Comparison of ENCODE assay signal across 24 mouse cellular contexts in the genomic region with DNA sequence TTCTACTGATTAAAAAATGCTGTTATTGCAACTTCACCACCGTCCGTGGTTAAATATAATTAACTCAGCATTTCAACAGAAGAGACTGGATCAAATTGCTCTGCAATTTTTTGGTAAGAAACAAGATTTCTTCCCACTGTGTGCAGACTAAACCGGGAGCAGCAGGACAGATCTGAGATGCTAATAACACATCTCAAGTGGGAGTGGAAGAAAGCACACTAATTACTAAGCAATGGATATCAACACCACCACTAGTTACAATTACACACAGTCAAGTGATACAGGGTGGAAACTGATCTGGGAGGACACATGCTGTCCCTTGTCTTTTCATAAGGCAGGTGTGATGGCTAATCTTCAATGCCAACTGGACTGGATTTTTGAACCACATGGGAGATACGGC.
DNase-seq lines count a peak whose midpoint lies in the region; ATAC-seq and TF ChIP-seq lines count a peak whose summit lies in the region.
"Had no signal": no experiment of that assay in that cellular context is flagged by ENCODE, and none has a peak within 500 bp of the region (broad histone marks: within the 10 kb centered on the region; RNA-seq: fewer than 3 reads in every experiment).

No protein-coding gene starts in this region.

- DNase-seq in cerebellum, adult 2 months: no peak
- DNase-seq in cerebellum, postnatal 14 days: no peak
- no peak for DNase-seq in hindbrain, embryonic 11.5 days (ENCODE audit: low spot score)
- DNase-seq in neural tube, embryonic 10.5 days (ENCODE audit: extremely low spot score, low spot score): no peak
- no peak for DNase-seq in frontal cortex, postnatal 10 days (ENCODE audit: low spot score in 2 of 2)
- DNase-seq: adrenal gland, postnatal 14 days; cerebellum, adult 9-11 months; gastrocnemius, postnatal 14 days; heart, adult 2 months; heart, postnatal 14 days; kidney, adult 11 months; kidney, postnatal 4 days; layer of hippocampus, adult 9-11 months; liver, embryonic 13.5 days; lung, adult 2 months; thymus, adult 18-20 months; thymus, postnatal 36 days had no signal

- H3K4me1 ChIP-seq in cerebellum, adult 2 months (ENCODE audit: control insufficient read depth, insufficient read depth, low read length): peaks cover 19% of the 10 kb centered on the region
- peaks cover 39% of the 10 kb centered on the region for H3K4me1 ChIP-seq in hindbrain, embryonic 13.5 days (replicated peaks)
- peaks cover 6% of the 10 kb centered on the region; the same call in 1 of the 2 replicates for H3K4me1 ChIP-seq in hindbrain, embryonic 11.5 days (replicated peaks; ENCODE audit: control insufficient read depth, insufficient read depth, low read length)
- peaks cover 11% of the 10 kb centered on the region for H3K4me1 ChIP-seq in neural tube, embryonic 14.5 days (ENCODE audit: control insufficient read depth, insufficient read depth, low read length)
- H3K4me1 ChIP-seq: liver, embryonic 13.5 days had no signal

- TF ChIP-seq CTCF in cerebellum, adult 2 months (IDR thresholded peaks at IDR 0.05; ENCODE audit: borderline replicate concordance, insufficient read depth, low read depth, low read length): no peak

- H3K36me3 ChIP-seq in hindbrain, embryonic 13.5 days: 0 out of 2 replicates have a peak, but pooled peaks cover 6% of the 10 kb centered on the region
- H3K36me3 ChIP-seq in hindbrain, embryonic 11.5 days (ENCODE audit: control insufficient read depth, insufficient read depth, low read length): no peaks in the 10 kb centered on the region
- no peaks in the 10 kb centered on the region for H3K36me3 ChIP-seq in neural tube, embryonic 14.5 days (ENCODE audit: control insufficient read depth, insufficient read depth, low read length)
- peaks cover 27% of the 10 kb centered on the region for H3K36me3 ChIP-seq in myocyte (ENCODE audit: control insufficient read depth, insufficient read depth)
- H3K36me3 ChIP-seq: embryonic facial prominence, embryonic 12.5 days; heart, embryonic 13.5 days; liver, embryonic 13.5 days; neural tube, embryonic 12.5 days had no signal

- H3K27ac ChIP-seq in cerebellum, adult 2 months (ENCODE audit: insufficient read depth, low read length): 0 out of 2 replicates have a peak overlapping the region, but pooled peaks have one; percentile 36
- H3K27ac ChIP-seq in hindbrain, embryonic 13.5 days: peak overlapping the region; percentile 20; the same call in 1 of the 2 replicates
- H3K27ac ChIP-seq in hindbrain, embryonic 11.5 days (ENCODE audit: low read depth, low read length): no peak overlapping the region
- H3K27ac ChIP-seq in neural tube, embryonic 14.5 days (ENCODE audit: low read depth, low read length): peak overlapping the region; percentile 55
- H3K27ac ChIP-seq: embryonic facial prominence, embryonic 12.5 days; heart, adult 2 months; heart, embryonic 13.5 days; left cerebral cortex, adult 2 months; liver, embryonic 13.5 days; neural tube, embryonic 12.5 days had no signal

- H3K27me3 ChIP-seq in cerebellum, adult 2 months (ENCODE audit: control insufficient read depth, insufficient read depth, low read length): no peaks in the 10 kb centered on the region
- no peaks in the 10 kb centered on the region for H3K27me3 ChIP-seq in hindbrain, embryonic 13.5 days
- H3K27me3 ChIP-seq in hindbrain, embryonic 11.5 days (ENCODE audit: control insufficient read depth, insufficient read depth, low read length): no peaks in the 10 kb centered on the region
- H3K27me3 ChIP-seq in neural tube, embryonic 14.5 days (ENCODE audit: control insufficient read depth, insufficient read depth, low read length): no peaks in the 10 kb centered on the region
- H3K27me3 ChIP-seq in myocyte (ENCODE audit: control insufficient read depth, insufficient read depth, insufficient read length): no peaks in the 10 kb centered on the region
- H3K27me3 ChIP-seq: embryonic facial prominence, embryonic 12.5 days; heart, embryonic 13.5 days; liver, embryonic 13.5 days; neural tube, embryonic 12.5 days had no signal

- no peak for TF ChIP-seq POLR2A in cerebellum, adult 2 months (IDR thresholded peaks at IDR 0.05; ENCODE audit: borderline replicate concordance, insufficient read depth, low read length)
- no peak for TF ChIP-seq POLR2A in myocyte (IDR thresholded peaks at IDR 0.05; ENCODE audit: insufficient read length, low read depth)

- no peak overlapping the region for H3K9ac ChIP-seq in hindbrain, embryonic 13.5 days
- no peak overlapping the region for H3K9ac ChIP-seq in hindbrain, embryonic 11.5 days (ENCODE audit: low read depth, low read length)
- H3K9ac ChIP-seq in neural tube, embryonic 14.5 days (replicated peaks; ENCODE audit: low read depth, low read length): no peak overlapping the region
- H3K9ac ChIP-seq: embryonic facial prominence, embryonic 12.5 days; heart, embryonic 13.5 days; liver, embryonic 13.5 days; neural tube, embryonic 12.5 days had no signal

- H3K4me2 ChIP-seq in hindbrain, embryonic 13.5 days: no peak overlapping the region
- H3K4me2 ChIP-seq in hindbrain, embryonic 11.5 days (replicated peaks; ENCODE audit: low read depth, low read length): no peak overlapping the region
- H3K4me2 ChIP-seq in neural tube, embryonic 14.5 days (ENCODE audit: low read depth, low read length): no peak overlapping the region
- H3K4me2 ChIP-seq in myocyte (ENCODE audit: low read depth): no peak overlapping the region
- H3K4me2 ChIP-seq: embryonic facial prominence, embryonic 12.5 days; heart, embryonic 13.5 days; liver, embryonic 13.5 days; neural tube, embryonic 12.5 days had no signal

- no peaks in the 10 kb centered on the region for H3K9me3 ChIP-seq in hindbrain, embryonic 13.5 days
- H3K9me3 ChIP-seq in hindbrain, embryonic 11.5 days (ENCODE audit: control insufficient read depth, low read length): no peaks in the 10 kb centered on the region
- no peaks in the 10 kb centered on the region for H3K9me3 ChIP-seq in neural tube, embryonic 14.5 days (ENCODE audit: control insufficient read depth, low read length)
- H3K9me3 ChIP-seq: embryonic facial prominence, embryonic 12.5 days; heart, embryonic 13.5 days; liver, embryonic 13.5 days; neural tube, embryonic 12.5 days had no signal

- H3K79me2 ChIP-seq in myocyte (ENCODE audit: control insufficient read depth, insufficient read depth): peaks cover 62% of the 10 kb centered on the region

- H3ac ChIP-seq in myocyte (ENCODE audit: control insufficient read depth, insufficient read length): no peak overlapping the region

- H3K4me3 ChIP-seq in cerebellum, adult 2 months (replicated peaks; ENCODE audit: insufficient read depth, low read depth, low read length): no peak overlapping the region
- no peak overlapping the region for H3K4me3 ChIP-seq in hindbrain, embryonic 13.5 days
- no peak overlapping the region for H3K4me3 ChIP-seq in hindbrain, embryonic 11.5 days (ENCODE audit: low read depth, low read length)
- no peak overlapping the region for H3K4me3 ChIP-seq in neural tube, embryonic 14.5 days (ENCODE audit: low read depth, low read length)
- H3K4me3 ChIP-seq in myocyte: no peak overlapping the region
- H3K4me3 ChIP-seq: embryonic facial prominence, embryonic 12.5 days; heart, adult 2 months; heart, embryonic 13.5 days; left cerebral cortex, adult 2 months; liver, embryonic 13.5 days; neural tube, embryonic 12.5 days had no signal

- no peak for ATAC-seq in hindbrain, embryonic 13.5 days (ENCODE audit: low FRiP score)
- no peak for ATAC-seq in hindbrain, embryonic 11.5 days (ENCODE audit: low FRiP score)
- no peak for ATAC-seq in neural tube, embryonic 14.5 days (ENCODE audit: low read depth)

- WGBS in cerebellum, adult 2 months: 33% methylated on average over 4 of the region's 4 CpGs
- WGBS in hindbrain, embryonic 13.5 days: 73% methylated on average over 4 of the region's 4 CpGs
- 84% methylated on average over 4 of the region's 4 CpGs for WGBS in hindbrain, embryonic 11.5 days
- 67% methylated on average over 4 of the region's 4 CpGs for WGBS in neural tube, embryonic 14.5 days

TF ChIP-seq in myocyte, 11 proteins besides CTCF, POLR2A, EP300 and RAD21:
- TF ChIP-seq MYOD1 (IDR thresholded peaks at IDR 0.05; ENCODE audit: control insufficient read depth in 1 of 3, insufficient read length in 2 of 3, low read depth in 2 of 3) (peak; percentile 43 to 79 (median 50)), E2F4 (IDR thresholded peaks at IDR 0.05; ENCODE audit: insufficient read depth) (no peak), MYOG (IDR thresholded peaks at IDR 0.05; ENCODE audit: control insufficient read depth in 1 of 3, insufficient read depth in 1 of 3, insufficient read length in 2 of 3, low read depth in 2 of 3) (peak in 1 of 3 experiments; percentile 12), MAX (IDR thresholded peaks at IDR 0.05; ENCODE audit: low read depth) (no peak)
